Mouse (Mus musculus): ENCODE results near the gene Gm20388.
A peak's percentile ranks its signal among the peaks of the same experiment; 100 is the strongest.

Gm20388 gene

DNA sequence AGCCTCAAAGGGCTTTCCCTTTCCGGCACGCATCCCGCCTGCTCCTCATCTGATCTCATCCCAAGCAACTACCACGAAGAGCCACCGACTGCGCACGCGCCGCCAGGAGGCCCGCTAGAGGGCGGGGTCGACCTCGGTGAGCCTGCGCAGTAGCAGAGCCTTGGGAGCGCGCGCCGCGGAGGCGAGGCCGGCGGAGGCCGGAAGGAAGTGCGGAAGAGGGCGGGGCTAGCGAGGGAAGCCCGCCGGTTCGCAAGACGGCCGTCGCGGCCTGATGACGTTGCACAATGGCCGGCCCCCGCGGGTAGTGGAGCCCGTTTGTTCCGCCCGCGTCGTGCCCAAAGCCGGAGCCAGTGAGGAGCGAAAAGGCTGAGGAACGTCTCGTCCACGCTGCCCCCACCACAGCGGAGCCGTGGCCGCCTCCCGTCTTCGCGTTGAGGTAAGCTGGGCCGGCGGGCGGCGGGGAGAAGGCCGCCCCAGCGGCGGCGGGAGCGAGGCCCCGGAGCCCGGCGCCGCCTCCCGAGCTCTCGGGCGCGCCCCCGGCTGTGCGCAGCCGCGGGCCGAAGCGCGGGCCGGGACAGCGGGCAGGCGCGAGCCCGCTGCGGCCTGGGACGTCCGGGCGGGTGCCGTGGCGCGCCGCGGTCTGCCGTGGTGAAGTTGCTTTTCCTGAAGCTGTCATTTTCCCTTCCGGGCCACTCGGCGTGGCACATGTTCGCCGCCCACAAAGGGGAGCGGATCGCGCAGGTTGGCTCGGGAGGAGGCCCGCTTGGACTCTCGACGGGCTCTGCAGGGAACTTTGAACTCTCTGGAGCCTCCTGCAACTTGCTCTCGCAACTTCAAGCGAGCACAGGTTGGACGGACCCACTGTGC lies 2466.0 kb downstream of the Gm20388 start, which contains the start of gene Zc3h18:
Gene Zc3h18, plus strand, starts transcription at position 245 of the 867 bp plus-strand sequence.
- peak; percentile 99 to 100 for DNase-seq

DNA sequence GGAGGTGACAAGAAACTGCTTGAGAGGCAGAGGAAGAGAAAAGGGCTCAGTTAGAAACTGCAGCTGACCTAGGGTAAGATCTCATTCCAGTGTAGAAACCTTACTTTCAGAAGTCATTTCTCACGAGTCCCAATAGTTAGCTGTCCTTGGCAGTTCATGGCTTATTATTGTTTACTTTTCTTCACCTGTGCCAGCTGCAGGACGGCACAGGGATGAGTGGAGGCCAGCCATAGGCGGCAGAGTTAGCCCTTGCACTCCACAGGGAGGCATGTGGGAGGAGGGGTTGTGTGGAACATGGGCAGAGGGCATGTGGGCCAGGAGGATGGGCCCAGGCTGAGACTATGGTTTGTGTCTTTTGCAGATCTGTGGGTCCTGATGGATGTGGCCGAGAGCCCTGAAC lies 2472.4 kb downstream of the Gm20388 start:
- DNase-seq, result no peak

DNA sequence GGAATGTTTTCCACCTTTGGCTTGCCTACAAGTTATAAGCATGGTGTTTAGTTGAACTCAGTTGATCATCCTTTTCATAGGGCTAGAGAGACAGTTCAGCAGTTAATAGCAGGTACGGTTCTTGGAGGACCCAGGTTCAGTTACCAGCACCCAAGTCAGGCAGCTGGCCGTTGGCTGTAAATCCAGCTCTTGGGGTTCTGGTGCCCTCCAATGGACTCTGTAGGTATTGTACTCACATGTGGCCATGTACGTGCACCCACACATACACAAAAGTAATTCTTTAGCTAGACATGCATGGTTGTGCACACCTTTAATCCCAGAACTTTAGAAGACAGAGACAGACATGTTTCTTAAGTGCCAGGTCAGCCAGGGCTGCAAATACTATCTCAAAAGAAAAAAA lies 2478.7 kb downstream of the Gm20388 start:
- DNase-seq, result no peak

DNA sequence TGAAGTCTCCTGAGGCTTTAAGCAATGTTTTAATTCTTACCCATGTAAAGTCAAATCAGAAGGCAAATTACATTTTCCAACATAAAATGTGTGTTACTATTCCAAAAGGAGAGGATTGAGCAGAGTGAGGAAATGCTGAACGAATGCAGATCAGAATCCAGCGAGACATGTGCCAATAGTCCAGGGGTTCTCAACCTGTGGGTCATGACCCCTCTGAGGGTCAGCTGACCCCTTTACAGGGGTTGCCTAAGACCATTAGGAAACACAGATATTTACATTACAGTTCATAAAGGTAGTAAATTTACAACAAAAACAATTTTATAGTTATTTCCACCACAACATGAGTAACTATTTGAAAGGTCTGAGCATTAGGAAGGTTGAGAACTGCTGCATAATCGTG lies 2480.1 kb downstream of the Gm20388 start:
- DNase-seq, result no peak

DNA sequence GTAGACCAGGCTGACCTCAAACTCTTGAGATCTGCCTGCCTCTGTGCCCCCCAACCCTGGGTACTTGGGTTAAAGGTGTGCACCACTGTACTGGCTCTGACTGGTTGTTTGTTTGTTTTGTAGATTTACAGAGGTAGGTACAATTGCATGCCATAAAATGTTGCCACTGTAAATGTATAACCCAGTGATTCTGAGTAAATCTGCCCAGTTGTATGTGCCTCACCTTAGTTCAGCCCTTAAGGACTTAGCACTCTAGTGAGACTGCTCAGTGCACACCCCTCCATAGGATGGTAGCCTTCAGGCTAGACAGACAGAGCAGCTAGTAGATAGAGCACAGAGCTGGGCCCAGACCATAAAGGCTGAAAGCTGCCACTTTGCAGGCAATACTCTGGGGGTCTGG lies 2483.1 kb downstream of the Gm20388 start:
- DNase-seq, result no peak

DNA sequence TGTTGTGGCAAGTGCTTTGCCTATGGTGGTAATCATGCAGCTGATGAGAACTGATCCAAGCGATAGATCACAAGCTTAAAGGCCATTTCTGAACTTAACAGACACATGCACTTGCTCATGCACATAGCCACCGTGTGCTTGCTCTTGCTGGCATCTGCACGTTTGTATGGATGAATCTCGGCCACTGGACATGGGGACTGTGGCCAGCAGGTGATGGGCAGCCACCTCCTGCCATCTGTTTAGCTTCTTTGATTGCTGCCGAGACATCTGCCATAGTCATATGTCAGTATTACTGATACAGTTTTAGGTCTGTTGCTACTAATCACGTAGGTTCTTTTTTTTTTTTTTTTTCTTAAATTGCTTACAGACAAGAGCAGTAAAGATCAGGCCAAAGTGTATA lies 2484.7 kb downstream of the Gm20388 start:
- DNase-seq, result peak; percentile 71 to 73

DNA sequence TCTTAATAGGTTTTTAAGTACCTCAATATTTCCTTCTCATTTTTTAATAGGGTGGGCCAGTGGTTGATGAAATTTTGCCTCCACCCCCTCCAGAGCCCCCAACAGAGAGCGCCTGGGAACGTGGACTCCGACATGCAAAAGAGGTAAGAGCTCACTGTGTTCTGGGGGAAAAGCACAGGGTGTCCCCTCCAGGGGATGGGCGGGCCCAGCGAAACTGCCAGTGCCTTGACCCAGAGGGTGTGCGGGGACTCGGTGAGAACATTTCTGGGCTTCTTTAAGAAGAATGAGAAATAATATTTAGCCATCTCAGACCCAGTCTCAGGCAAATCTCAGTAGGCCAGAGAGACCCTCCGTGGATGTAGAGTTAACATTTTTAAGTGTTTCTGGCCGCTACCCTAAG lies 2487.5 kb downstream of the Gm20388 start:
- no peak for DNase-seq

DNA sequence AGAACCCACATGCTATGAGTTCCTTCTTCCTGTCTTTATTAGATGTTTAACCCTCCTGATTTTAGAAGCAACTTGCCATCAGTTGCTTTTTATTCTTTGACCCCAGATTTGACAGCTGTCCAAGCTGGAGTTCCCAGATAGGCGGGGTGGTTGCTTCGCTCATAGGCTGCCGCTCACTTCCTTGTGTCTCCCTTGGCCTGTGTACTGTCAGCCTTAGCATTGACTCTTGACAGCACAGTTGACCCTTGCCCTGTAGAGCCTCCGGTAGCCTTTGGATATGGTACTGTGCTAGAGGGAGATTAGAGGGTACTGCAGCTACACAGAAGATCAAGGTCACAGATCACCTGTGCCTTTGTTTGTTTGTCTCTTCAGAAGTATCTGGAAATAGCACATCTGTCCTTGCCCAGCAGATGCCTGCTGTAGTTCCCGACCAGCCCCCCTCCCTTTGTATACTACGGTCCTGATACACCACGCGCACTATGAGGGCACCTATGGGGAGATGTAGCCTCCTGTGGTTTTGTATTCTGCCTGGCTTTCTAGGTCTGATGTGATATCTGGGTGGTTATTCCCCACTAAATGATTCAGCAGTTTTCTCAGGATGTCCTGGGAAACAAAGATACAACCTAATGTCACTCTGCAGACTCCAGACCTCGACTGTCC lies 2494.6 kb downstream of the Gm20388 start:
- DNase-seq, result no peak

DNA sequence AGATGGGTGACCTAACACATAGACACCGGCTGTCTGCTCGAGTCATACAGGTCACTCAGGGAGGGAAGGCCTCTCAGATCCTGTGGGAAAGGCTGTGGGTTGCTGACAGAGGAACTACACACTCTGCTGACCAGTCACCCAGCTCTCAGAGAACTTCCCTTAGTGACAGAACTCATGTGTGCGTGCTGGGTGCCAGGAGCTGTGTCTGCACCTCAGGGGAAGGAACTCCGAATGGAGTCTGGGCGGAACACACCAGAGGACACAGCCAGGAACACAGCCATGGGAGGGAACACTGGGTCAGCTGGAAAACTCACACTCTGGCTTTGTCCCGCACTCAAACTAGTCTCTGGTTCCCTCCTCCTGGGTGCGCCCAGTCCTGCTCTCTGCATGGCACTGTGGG lies 2497.0 kb downstream of the Gm20388 start:
- DNase-seq, result no peak

DNA sequence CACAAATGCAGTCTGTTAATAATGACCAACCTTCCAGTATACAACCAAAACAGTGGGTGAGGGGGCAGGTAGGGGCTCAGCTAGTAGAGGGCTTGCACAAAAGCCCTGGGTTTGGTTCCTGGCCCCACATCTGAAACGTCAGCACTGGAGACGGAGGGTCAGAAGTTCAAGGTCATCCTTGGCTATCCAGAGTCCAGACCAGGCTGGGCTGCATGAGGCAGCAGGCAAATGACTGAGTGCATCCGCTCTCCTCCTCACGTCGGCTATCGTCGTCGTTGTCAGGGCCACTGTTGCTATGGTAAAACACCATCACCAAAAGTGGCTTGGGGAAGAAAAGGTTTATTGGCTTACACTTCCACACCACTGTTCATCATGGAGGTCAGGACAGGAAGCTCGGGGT lies 2503.7 kb downstream of the Gm20388 start:
- DNase-seq, result no peak

DNA sequence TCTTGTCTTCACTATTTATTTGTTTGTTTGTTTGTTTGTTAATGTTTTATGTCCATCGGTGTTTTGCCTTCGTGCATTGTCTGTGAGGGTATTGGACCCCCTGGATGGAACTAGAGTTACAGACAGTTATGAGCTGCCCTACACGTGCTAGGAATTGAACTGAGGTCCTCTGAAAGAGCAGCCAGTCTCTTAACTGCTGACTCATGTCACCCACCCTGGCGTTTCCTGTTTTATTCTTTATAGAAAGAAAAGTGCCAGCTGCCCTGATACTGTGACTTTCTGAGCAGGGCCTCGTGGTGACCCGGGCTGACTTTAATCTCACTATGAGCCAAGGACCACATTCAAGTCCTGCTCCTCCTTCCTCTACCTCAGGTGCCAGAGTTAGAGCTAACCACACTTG lies 2504.9 kb downstream of the Gm20388 start:
- no peak for DNase-seq

DNA sequence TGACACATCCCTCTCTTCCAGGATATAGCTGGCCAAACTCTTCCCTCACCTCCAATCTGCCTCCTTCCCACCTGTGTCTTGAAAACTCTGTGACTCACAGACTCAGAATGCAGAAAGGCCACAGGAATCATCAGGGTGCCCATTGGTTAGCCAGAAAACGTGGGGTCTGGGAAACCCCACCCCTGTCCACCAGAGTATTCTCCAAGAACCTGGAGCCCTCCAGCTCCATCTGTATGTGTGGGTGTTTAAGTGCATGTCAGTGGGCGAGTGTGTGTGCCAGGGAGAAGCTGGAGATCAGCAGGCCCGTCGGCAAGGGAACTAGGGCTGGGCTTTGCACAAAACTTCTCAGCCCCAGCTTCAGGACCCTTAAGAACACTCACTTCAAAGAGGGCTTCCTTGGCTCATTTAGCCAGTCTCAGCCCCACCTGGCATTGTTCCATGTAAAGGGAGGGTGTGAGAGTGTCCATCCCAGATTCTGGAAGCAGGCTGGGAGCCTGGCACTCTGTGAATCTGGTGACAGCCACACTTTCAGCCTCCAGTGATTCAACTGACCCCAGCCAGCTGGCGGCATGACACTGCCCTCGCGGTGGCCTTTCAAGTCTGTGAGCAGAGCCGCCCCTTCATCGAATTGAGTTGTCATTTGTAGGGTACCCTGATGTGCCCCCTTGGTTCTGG lies 2509.4 kb downstream of the Gm20388 start:
- DNase-seq, result peak; percentile 65 to 73

DNA sequence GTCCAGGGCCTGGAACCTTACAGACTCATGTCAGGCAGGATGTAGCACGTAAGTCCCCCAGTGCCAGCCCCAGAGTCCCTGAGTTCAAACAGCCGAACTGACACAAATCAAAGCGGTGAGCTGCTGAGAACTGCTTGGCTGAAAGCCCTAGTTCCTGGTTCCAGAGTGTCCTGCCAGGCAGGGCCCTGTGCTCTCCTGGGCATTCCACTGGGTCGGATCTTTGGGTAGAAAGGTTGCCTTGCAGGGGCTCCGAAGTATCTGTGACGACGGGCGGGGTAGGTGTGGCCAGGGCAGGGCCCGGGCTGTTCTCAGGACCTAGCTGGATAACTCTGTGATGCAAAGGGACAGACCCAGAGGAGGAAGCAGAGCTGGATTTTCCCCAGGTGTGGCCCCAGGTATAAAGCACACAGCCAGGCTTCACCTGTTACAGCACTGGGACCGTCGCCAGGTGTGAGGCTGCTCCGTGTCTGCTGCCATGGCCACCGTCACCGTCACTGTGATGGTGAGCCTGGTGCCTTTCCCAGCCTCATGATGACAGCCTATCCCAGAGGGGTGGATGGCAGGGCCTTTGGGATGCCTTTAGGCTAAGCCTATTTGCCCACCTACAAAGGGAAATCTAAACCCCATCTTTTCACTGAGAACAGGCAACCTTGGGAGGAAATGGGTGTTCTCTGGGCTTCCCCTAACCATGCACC lies 2510.9 kb downstream of the Gm20388 start, which contains the start of gene Il17c:
Gene Il17c, plus strand, starts transcription at position 645 of the 695 bp plus-strand sequence.
- peak; percentile 62 to 78 for DNase-seq

DNA sequence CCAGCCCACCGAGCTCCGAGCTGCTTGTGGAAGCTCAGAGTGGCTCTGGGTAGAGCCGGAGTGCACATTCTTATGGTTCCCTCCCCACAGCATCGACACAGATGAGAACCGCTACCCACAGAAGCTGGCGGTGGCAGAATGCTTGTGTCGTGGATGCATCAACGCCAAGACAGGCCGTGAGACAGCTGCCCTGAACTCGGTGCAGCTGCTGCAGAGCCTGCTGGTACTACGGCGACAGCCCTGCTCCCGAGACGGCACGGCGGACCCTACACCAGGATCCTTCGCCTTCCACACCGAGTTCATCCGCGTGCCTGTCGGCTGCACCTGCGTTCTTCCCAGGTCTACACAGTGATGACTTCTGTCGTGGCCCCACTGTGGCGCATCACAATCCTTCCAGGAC lies 2512.6 kb downstream of the Gm20388 start:
- no peak for DNase-seq

DNA sequence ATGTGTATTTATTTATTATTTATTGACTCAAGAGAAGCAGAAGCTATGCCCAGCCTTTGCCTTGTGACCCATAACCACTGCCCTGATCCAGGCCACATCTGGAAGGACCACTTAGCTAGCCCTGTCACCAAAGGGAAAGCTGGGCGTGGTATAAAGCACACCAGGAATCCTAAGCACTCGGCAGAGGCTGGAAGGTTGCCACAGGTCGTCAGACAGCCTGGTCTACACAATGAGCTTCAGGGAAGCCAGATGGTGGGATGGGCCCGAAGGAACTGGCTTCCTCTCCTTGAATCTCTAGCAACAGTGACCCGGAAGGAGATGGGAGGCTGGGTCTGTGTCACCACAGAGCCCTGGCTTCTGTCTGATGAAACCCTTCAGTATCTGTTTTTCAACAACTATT lies 2513.0 kb downstream of the Gm20388 start:
- DNase-seq, result peak; percentile 56 to 73

DNA sequence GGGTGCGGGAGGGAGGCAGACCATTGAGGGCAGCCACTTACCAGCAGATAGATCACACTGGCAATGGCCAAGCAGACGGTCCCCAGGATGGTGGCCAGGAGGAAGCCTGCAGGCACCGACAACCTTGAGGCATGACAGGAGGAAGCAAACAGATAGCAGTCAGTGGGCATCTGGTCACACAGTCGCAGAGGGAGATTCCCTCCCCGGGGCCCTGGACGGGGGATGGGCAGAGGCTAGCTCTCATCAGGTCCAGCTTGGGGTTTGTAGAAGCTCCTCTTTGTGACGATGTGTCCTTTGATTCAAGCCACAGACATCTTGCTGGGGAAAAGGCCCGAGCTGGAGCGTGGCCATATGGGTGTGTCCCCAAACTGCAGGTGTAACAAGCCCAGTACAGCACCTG lies 2515.5 kb downstream of the Gm20388 start:
- DNase-seq, result no peak

DNA sequence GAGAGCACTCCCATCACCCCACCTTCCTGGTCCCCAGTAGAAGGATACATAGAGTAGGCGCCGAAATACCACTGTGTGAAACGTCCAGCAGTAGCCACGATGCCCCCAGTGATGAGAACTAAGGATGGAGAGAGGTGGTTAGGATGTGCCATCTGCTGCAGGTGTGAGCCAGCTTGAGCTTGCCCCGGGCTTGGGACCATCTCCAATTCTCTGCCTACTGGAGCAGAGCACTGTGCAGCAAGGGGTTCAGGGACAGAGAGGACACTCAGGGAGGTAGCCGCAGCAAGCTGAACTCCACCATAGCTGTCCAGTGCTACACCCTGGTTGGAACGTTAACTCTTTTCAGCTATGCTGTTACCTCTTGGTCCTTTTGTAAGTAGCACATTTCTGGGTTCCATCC lies 2517.0 kb downstream of the Gm20388 start:
- DNase-seq, result peak in 1 of 2 experiments; percentile 56

DNA sequence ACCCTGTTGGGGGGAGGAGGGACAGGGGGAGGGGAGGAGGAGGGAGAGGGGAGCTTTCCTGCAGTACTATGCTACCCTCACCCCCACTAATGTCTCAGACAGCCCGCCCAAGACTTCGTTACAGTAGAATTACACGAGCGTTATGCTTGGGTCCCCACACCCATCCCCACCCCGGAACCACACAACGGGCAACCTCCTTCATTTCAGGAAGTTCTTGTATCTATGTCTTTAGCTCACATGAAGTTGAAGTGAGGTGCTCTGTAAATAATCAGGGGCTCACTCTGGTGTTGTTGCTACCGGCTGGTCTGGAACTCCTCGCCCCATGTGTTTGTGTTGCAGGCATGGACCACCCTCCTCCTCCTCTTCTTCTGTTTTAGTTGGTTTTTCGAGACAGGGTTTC lies 2517.5 kb downstream of the Gm20388 start:
- DNase-seq, result no peak

DNA sequence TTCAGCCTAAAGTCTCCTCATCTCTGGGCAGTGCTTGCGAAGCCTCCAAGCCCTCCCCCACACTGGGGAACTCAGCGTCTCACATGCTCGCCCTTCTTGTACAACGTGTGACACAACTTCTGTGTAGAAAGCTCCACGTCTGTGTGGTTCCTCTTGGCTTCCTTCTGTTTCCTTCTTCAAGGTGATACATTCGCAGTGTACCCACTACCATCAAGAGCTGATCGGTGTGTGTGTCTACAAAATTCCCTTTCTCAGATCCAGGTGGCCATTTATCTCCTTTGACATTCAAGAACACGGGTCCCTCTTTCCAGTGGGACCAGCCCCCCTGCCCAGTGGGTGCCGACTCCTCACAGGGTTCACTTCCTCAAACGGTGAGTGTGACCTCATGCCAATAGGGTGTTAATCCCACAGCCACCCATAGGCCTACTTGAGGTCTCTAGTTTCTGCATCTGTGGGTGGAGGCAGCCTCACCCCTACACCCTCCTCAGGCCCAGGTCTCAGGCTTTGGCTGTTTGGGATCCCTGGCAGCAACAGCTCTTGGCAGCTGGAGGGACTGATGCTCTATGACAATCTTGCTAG lies 2519.5 kb downstream of the Gm20388 start:
- no peak for DNase-seq

DNA sequence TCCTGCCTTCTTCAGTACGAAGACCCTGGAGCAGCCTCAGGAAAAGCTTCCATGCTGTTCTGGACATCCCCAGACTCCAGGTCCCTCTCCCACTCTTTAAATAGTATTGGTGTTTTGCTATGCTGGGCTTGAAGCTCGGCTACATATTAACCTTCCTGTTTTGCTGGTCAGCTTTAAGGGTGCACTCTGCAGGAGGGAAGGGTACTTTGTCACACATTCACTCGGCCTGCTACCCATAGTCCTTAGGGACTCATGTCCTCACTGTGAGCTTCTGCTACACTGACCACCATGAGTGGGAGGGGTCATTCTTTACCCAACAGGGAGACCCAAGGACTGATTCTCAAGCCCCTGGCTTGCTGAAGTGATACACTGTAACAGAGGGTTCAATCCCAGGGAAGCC lies 2520.0 kb downstream of the Gm20388 start:
- DNase-seq, result no peak

DNA sequence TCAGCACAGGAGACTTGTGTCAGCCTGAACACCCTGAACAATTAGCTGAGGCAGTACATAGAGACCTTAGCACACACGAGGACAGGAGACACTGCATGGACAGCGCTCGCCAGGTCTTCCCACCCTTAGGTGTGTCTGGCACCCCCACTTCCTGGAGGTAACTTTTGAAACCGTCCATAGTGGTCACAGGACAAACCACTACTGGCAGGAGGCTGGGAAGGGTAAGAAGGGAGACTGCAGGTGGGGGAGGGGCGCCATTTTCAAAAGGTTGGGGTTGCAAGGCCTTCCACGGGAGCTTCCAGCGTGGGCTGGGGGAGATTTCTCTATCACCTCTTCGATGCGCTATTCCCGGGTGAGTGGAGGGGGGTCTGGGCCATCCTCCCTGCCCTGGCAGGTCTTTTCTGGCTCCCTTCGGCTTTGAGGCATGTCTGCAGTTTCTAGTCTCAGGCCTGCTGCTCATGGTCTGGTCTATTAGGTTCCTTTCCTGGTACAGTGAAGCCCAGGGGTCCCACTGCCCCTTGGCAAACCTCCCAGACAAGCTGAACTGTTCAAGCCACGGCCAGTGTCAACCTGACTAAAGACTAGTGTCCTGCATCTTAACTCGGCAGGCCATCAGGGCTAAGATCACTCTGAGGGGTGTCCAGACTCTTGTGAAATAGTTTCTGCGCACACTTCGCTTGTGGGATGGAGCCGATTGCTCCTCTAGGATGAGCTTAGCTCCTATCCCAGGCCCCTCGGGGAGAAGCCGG lies 2521.2 kb downstream of the Gm20388 start:
- peak; percentile 41 to 51 for DNase-seq
